19 mouse cellular contexts compared by ENCODE assay signal in the genomic region with DNA sequence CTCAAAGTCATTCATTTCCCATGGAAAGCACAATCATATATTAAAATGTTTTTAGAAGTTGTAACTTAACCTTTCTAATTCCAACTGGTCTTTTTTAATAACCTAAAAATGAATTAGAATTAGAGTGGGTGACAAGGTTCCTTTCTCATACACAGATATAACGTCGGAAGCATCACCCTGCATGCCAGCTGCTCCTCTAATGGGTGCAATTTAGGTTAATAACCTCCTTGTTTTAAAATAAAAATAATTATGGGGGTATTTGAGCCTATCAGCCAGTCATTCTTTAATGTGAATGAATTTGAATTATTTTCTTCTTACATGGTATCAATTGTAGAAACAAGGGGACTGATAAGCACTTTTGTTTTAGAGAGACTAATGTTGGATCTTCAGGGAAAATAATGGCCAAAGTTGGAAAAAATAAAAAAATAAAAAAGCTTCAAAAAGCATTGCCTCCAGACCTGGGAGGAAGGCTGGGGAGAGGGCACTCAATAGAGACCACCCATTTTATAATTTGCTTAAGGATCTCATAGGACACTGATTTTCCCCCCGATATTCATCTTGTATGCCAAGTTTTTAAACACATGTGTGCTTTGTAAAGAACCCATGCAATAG.
"Had no signal": no experiment of that assay in that cellular context is flagged by ENCODE, and none has a peak within 500 bp of the region (broad histone marks: within the 10 kb centered on the region; RNA-seq: fewer than 3 reads in every experiment).

No protein-coding gene starts in this region.

- H3K9ac ChIP-seq: lung, embryonic 14.5 days; midbrain, embryonic 12.5 days; neural tube, embryonic 13.5 days; neural tube, embryonic 15.5 days had no signal

- DNase-seq: lung, adult 18-20 months; lung, embryonic 14.5 days; lung, postnatal 10 days; lung, postnatal 4 days; midbrain, embryonic 14.5 days; retina, postnatal 1 day; right cerebral cortex, adult 18-20 months; right cerebral cortex, postnatal 25 days; right cerebral cortex, postnatal 4 days; spleen, adult 18-20 months; thymus, adult 18-20 months; thymus, postnatal 14 days; thymus, postnatal 36 days had no signal

- H3K27ac ChIP-seq: midbrain, embryonic 10.5 days; midbrain, embryonic 12.5 days; neural tube, embryonic 13.5 days; neural tube, embryonic 15.5 days had no signal

- H3K4me1 ChIP-seq: midbrain, embryonic 10.5 days; midbrain, embryonic 12.5 days; neural tube, embryonic 13.5 days; neural tube, embryonic 15.5 days had no signal

- ATAC-seq: midbrain, embryonic 16.5 days had no signal

- H3K9me3 ChIP-seq: midbrain, embryonic 10.5 days; midbrain, embryonic 12.5 days; neural tube, embryonic 13.5 days; neural tube, embryonic 15.5 days had no signal

- H3K36me3 ChIP-seq: midbrain, embryonic 10.5 days; midbrain, embryonic 12.5 days; neural tube, embryonic 13.5 days; neural tube, embryonic 15.5 days had no signal

- H3K27me3 ChIP-seq: midbrain, embryonic 12.5 days; neural tube, embryonic 13.5 days; neural tube, embryonic 15.5 days had no signal

- H3K4me2 ChIP-seq: lung, embryonic 14.5 days; midbrain, embryonic 12.5 days; neural tube, embryonic 13.5 days; neural tube, embryonic 15.5 days had no signal

- H3K4me3 ChIP-seq: midbrain, embryonic 10.5 days; midbrain, embryonic 12.5 days; myocyte; neural tube, embryonic 13.5 days; neural tube, embryonic 15.5 days had no signal
